ENCODE assay signal across 12 mouse cellular contexts in genomic region chr2:104750611-104751010, GRCm38 (mm10). TPM values are rescaled to one million over a fixed set of nuclear protein-coding genes. Genes with fewer than 3 reads are reported as not detected.
A peak's percentile ranks its signal among the peaks of the same experiment; 100 is the strongest.
DNase-seq lines count a peak whose midpoint lies in the region; ATAC-seq and TF ChIP-seq lines count a peak whose summit lies in the region.
"Had no signal": no experiment of that assay in that cellular context is flagged by ENCODE, and none has a peak within 500 bp of the region (broad histone marks: within the 10 kb centered on the region; RNA-seq: fewer than 3 reads in every experiment).

No protein-coding gene starts in this region.

- no peak overlapping the region for H3K4me2 ChIP-seq in forebrain, embryonic 15.5 days (replicated peaks)
- H3K4me2 ChIP-seq: heart, embryonic 13.5 days had no signal

- H3K9me3 ChIP-seq in forebrain, embryonic 15.5 days: no peaks in the 10 kb centered on the region
- H3K9me3 ChIP-seq: heart, embryonic 13.5 days had no signal

- intact Hi-C loops in gastrocnemius, adult 2 months (cut with DNase I): loop anchor here (5.0 kb wide), 1 partner anchor 63 kb away; no protein-coding TSS in a partner anchor

- H3K9ac ChIP-seq in forebrain, embryonic 15.5 days (replicated peaks): no peak overlapping the region
- H3K9ac ChIP-seq: heart, embryonic 13.5 days had no signal

- TF ChIP-seq CTCF in gastrocnemius, adult 2 months (IDR thresholded peaks at IDR 0.05): peak; percentile 50
- TF ChIP-seq CTCF in small intestine, adult 2 months (IDR thresholded peaks at IDR 0.05; ENCODE audit: extremely low read depth, insufficient read length, insufficient replicate concordance, low read depth, low read length): peak; percentile 19; the same call in 1 of the 2 replicates

- no peak overlapping the region for H3K4me3 ChIP-seq in gastrocnemius, adult 2 months
- H3K4me3 ChIP-seq in forebrain, embryonic 15.5 days: no peak overlapping the region
- no peak overlapping the region for H3K4me3 ChIP-seq in small intestine, adult 2 months (ENCODE audit: low read depth, low read length)
- H3K4me3 ChIP-seq: heart, embryonic 13.5 days had no signal

- H3K27me3 ChIP-seq in forebrain, embryonic 15.5 days: no peaks in the 10 kb centered on the region
- H3K27me3 ChIP-seq in small intestine, adult 2 months (ENCODE audit: control insufficient read depth, insufficient read depth, low read length): no peaks in the 10 kb centered on the region
- H3K27me3 ChIP-seq: heart, embryonic 13.5 days had no signal

- TF ChIP-seq POLR2A in small intestine, adult 2 months (IDR thresholded peaks at IDR 0.05; ENCODE audit: low read depth, low read length): no peak

- 0 out of 2 replicates have a peak, but pooled peaks cover 7% of the 10 kb centered on the region for H3K36me3 ChIP-seq in forebrain, embryonic 15.5 days
- no peaks in the 10 kb centered on the region for H3K36me3 ChIP-seq in small intestine, adult 2 months (ENCODE audit: control insufficient read depth, insufficient read depth, low read length)

- H3K27ac ChIP-seq in gastrocnemius, adult 2 months: no peak overlapping the region
- no peak overlapping the region for H3K27ac ChIP-seq in forebrain, embryonic 15.5 days (replicated peaks)
- H3K27ac ChIP-seq in small intestine, adult 2 months (ENCODE audit: insufficient read depth, low read depth, low read length): no peak overlapping the region
- H3K27ac ChIP-seq: heart, embryonic 13.5 days had no signal

- no peak for DNase-seq in gastrocnemius, adult 2 months
- no peak for DNase-seq in gastrocnemius, adult 18-20 months (ENCODE audit: low spot score)
- peak; percentile 21 for DNase-seq in thymus, postnatal 25 days
- no peak for DNase-seq in thymus, postnatal 36 days
- DNase-seq in right cerebral cortex, adult 18-20 months: no peak
- DNase-seq in layer of hippocampus, postnatal 10 days (ENCODE audit: low spot score in 2 of 2): no peak

- 64% methylated on average over 3 of the region's 3 CpGs for WGBS in forebrain, embryonic 15.5 days
- WGBS in small intestine, adult 2 months: 53% methylated on average over 3 of the region's 3 CpGs

- 0 out of 2 replicates have a peak, but pooled peaks have one; percentile 11 for ATAC-seq in forebrain, embryonic 15.5 days (replicated peaks)

- H3K4me1 ChIP-seq in forebrain, embryonic 15.5 days: no peaks in the 10 kb centered on the region
- peaks cover 5% of the 10 kb centered on the region; the same call in 1 of the 2 replicates for H3K4me1 ChIP-seq in small intestine, adult 2 months (ENCODE audit: control insufficient read depth, insufficient read depth, insufficient read length, low read length)
- H3K4me1 ChIP-seq: heart, embryonic 13.5 days had no signal

RNA-seq across cellular contexts. Expression of gene Depdc7, which starts 7.9 kb away (rescaled TPM):
- 1 to 10 TPM; 1.5 to 1.7 TPM for total RNA-seq in gastrocnemius, adult 2 months (2021)
- total RNA-seq in gastrocnemius, adult 18-20 months (2021): 1 to 10 TPM; 1.6 to 2.0 TPM
- polyA plus RNA-seq in forebrain, embryonic 15.5 days (2015; fragmentation: Nextera tagmentation; extraction: Ambion mirVana): 2.0 and 2.8 TPM in 2 replicates
- 3.5 and 15.7 TPM in 2 replicates for polyA plus RNA-seq in small intestine, adult 2 months (2012; rRNA removed)
- total RNA-seq in layer of hippocampus, postnatal 10 days (2021): 1 to 10 TPM; 3.0 to 3.2 TPM

RNA-seq across cellular contexts. Expression of gene Pin1rt1, which starts 34.4 kb away (rescaled TPM):
- total RNA-seq in gastrocnemius, adult 2 months (2021): not detected
- not detected for total RNA-seq in gastrocnemius, adult 18-20 months (2021)
- 0.24 TPM in 1 of 2 replicates, not detected in the other for polyA plus RNA-seq in forebrain, embryonic 15.5 days (2015; fragmentation: Nextera tagmentation; extraction: Ambion mirVana)
- polyA plus RNA-seq in small intestine, adult 2 months (2012; rRNA removed): not detected in 2 replicates
- not detected for total RNA-seq in layer of hippocampus, postnatal 10 days (2021)
- total RNA-seq: adrenal gland, adult 18-20 months had no signal
- polyA plus RNA-seq: heart, embryonic 13.5 days; liver, embryonic 16.5 days; spleen, adult 2 months had no signal

RNA-seq across cellular contexts. Expression of gene Tcp11l1, which starts 38.6 kb away (rescaled TPM):
- 1 to 10 TPM; 8.6 to 9.2 TPM for total RNA-seq in gastrocnemius, adult 2 months (2021)
- total RNA-seq in gastrocnemius, adult 18-20 months (2021): 10 to 100 TPM in 1 of 2 experiments, 1 to 10 TPM in 1; 7.1 to 10.8 TPM
- 60.4 and 62.3 TPM in 2 replicates for polyA plus RNA-seq in forebrain, embryonic 15.5 days (2015; fragmentation: Nextera tagmentation; extraction: Ambion mirVana)
- polyA plus RNA-seq in small intestine, adult 2 months (2012; rRNA removed): 1.9 and 2.4 TPM in 2 replicates
- 10 to 100 TPM; 48.2 to 49.6 TPM for total RNA-seq in layer of hippocampus, postnatal 10 days (2021)

Comparison
In these comparisons a context has a peak if more than half of its experiments do, and no peak if none do; other contexts are left out.
1. RNA of gene Tcp11l1, which starts 38.6 kb away (total RNA-seq): 48.2 to 49.6 TPM in layer of hippocampus, postnatal 10 days; 7.1 to 10.8 TPM in gastrocnemius, adult 18-20 months and 8.6 to 9.2 TPM in gastrocnemius, adult 2 months; every median in the first group is over 4 times any median in the second.